Mouse (Mus musculus): ENCODE data around the gene Cdk14.
"Not testable (repeated sequence)": the region's sequence is repeated elsewhere in the genome, so short reads cannot be mapped to it uniquely, and the experiment has no call there.

Cdk14 gene

DNA sequence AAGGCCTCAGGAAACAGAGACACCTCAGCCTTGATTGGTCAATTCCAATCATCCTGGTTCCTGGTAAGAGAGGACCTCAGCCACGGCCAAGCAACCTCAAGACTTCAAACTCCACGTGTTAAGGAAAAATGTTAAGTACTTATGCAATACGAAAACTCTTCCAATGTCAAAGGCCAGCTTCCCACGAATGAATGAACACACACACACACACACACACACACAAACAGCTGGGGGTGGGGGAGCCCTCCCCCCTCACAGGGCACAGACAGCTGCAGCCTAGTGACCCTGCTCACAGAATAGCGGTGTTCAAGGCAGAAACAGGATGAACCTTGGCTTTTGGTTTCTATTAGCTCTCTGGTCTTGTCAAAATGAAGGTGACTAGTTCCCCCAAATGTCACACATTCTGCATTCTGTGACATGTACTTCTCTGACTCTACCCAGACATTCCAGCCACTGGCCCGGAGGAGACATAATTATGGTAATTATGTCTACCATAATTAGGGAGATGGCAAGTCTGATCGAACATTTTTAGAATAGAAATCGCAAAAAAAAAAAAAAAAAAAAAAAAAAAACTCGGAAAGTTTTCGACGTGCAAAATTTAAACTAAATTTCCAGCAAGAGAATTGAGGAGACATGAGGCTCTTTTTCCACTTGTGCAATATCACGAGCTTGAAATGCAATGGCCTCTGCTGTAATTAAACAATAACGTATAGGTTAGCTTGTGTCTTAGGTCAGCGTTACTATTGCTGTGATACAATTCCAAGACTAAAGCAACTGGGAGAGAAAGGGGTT lies 54.6 kb downstream of the Cdk14 start:
- no peak for DNase-seq

DNA sequence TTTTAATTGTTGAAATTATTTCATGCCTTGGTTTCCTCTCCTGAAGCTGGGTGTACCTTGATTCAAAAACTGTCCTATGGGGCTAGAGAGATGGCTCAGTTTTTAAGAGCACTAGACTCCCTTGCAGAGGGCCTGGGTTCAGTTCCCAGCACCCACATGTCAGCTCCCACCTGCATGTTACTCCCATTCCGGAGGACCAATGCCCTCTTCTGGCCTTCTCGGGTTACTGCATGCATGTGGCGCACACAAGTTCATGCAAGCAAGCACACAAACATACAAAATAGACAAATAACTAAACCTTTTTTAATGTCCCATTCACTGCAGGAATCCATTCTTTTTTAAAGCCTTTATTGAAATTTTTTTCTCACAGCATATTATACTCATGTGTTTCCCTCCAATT lies 58.4 kb downstream of the Cdk14 start:
- no peak for DNase-seq

DNA sequence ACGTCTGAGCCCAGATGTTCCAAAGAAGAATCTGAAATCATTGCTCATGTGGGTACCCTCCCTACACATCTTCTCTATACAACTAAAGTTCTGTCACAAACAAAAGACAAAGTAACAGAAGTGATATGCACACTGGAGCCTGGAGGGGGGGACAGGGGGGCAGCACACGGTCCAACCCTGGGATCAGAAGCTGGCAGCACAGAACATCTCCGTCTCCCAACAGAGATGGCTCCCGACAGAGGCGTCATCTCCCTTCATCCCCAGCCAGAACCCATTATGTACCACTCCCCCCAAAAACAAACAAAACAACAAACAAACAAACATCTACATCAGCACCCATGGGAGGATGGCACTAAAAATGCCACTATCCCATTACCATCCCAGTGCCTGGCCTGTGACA lies 59.8 kb downstream of the Cdk14 start:
- no peak for DNase-seq

DNA sequence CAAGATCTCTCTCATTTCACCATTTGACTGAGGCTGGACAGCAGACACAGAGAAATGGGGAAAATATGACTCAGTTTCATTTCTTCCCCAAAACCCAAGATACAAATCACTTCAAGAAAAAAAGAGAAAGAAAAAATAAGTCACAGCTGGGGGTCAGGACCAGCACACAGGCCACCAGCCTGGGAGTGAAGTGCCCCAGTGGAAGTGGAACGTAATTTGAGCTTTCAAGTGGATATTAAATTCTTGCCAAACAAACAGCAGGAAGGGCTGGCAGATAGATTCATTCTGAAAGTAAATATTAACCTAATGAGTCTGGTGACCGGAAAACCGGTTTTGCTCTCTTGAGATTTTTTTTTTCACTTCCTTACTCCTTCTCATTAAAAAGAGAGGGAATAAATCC lies 60.2 kb downstream of the Cdk14 start:
- no peak for DNase-seq

DNA sequence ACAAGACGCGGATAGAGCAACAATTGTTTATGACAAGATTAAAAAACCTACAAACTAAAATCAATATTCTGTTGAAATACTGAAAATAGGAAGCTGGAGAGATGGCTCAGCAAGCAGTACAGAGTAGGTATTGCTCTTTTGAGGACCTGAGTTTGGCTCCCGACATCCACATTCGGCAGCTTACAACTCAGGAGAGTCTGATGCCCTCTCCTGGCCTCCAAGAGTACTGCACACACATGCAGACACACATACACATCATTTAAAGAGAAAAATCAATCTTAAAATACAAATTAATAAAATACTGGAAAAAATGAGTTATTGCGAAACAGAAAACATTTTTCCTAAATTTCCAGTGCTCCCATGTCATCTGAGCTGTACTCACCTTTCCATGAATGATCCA lies 60.7 kb downstream of the Cdk14 start:
- no peak for DNase-seq

DNA sequence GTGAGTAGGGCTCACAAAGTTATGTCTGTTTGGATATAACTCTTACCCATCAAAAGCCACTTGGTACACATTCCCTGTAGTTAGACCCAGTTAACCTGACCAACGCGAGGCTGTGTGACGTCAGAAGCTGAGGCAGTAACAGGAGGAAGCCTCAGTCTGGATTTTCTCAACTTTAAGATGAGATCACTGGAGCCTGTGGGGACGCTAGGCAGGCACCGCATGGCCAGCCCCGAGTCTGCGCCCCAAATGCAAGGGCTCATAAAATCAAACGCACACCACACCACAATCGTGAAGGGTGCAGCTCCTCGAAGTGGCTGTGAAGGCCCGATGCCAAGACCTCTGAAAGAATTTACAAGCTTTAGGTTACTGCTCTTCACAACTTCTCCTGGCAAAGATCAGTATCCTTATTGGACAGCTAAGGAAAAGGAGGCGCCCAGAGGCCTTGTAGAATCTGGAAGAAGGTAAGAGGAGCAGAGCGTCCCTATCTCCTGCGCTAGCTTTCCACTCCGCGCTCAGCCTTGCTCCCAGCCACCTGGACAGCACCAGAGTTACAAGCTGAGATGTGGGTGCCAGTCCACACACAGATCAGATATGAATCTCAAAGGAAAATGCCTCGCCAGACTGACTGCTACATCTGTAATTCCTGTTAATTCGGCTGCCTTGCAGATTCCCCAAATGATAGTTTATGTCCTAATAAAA lies 61.9 kb downstream of the Cdk14 start:
- no peak for DNase-seq

DNA sequence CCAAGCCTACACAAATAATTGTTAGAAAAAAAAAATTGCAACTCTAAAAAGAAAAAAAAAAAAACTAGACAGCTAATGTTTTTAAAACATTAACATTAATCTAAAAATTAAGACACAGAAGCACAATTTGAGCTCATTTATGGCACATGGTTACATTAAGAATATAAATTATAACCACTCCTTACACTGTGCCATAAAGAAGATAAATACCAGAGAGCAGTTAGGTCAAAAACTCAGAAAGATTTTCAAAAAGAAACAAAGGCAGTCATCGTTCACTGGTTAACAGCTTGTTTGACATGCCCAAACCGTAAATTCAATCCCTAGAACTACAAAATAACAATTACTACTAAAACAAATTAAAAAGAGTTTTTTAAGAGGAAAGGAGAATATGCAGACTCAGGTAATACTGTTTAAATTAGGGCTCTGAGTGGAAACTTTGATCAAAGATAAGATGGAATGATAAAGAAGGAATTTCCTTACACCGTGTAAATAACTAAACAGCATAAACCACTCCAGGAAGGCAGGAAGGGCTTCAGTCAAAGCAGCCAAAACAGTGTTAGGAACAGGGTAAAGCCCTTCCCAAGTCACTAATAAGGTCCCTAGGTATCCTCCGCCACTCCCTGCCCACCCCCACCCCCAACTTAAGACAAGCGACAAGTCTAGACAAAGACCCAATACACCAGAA lies 65.3 kb downstream of the Cdk14 start:
- no peak for DNase-seq

DNA sequence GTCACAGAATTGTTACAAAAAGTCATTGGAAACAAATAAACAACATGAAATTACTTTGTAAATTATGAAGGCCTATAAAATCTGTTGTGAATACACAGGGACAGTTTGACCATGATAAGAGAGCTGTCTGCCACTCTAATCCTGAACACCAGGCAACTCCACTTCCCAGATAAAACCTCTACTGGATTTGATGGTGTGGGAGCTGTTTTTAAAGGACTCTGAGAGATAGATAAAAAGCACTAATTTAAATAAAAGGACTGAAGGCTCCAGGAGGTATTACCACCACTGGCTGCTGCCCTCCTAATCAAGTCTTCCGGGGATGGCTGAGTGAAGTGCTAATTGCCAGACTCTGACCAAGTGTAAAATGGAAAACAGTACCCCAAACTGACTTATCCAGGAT lies 66.2 kb downstream of the Cdk14 start:
- DNase-seq, result no peak

DNA sequence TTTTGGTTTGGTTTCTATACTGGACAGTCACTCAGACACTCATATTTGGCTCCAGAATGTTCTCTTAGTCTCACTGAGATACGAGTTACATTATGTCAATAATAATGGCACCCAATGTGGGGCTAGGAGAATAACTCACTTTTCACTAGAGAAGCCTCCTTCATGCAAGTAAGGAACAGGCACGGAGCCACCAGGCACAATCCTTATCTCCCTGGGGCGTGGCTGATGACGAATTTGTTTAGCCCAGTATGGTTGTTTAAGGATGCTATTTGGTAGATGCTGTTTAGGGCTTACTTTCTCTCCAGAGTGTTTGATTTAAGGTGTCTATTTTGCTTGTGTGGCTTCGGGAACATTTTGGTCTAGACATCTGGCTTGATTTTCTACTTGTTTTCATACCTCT lies 75.5 kb downstream of the Cdk14 start:
- DNase-seq, result no peak

DNA sequence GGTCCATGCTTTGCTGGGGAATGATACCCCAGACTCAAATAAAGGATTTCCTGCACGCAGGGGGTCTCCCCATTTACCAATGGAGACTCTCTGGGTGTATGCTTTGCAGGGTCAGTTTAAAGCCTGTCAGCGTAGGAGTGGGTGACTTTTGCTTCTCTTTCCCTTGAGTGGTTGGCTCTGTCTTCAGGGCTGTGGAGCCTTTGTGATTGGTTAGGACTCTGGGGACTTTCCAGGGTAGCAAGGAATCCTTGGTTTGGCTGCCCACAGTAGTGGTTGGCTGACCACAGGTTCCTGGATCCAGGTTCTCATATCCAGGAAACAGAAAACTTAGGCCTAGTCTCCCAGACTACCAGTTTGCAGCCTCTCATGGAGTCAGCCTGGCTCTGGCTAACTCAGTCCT lies 76.4 kb downstream of the Cdk14 start:
- no peak for DNase-seq

DNA sequence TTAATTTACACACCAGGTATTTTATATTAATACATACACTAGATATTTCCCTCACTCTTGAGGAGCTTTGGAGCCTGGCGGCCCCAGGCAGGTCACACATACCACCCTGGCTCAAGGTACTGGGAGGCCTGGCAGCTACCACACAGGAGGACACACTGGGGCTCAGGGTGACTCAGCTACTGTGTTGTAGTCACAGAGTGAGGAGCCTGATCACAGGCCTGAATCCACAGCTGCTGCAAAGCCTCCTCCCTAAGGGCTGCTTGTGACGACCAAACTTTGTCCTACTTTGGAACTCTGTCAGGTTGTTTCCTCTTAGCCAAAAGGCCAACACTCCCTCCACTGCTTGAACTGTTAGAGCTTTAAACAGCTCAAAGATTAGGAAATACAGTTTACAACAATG lies 76.8 kb downstream of the Cdk14 start:
- no peak for DNase-seq

DNA sequence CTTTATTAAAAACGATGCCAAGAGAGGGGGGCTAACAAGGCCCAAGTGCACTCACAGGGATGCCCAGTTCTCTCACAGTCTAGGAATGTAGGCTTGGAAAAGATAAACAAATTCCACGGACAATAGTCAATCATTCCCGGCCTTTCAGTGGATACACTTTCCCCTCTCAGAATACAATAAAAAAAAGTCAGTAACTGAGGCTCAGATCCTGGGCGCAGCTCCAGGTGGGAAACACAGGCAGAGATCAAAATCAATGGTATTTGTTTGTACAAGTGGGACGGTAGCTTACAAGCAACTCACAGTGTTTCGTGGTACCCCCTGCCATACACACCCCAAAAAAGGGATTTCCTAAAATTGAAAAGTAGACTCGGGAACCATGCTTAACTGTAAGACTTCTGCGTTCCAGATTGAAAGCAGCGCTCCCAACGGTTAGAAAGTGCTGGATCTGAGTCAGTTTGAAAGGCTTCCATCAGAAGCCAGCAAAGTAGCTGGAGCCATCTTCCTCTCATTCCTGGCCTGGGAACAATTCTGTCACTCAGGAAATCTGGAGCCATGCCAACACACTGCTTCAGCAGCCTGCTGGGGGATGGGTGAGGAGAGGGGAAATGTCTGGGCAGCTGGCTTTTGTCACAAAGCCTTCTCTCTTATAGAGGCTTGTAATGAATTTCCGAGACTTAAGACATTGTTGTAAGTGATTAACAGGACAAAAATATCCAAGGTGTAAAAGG lies 77.5 kb downstream of the Cdk14 start:
- DNase-seq, result peak; percentile 23

DNA sequence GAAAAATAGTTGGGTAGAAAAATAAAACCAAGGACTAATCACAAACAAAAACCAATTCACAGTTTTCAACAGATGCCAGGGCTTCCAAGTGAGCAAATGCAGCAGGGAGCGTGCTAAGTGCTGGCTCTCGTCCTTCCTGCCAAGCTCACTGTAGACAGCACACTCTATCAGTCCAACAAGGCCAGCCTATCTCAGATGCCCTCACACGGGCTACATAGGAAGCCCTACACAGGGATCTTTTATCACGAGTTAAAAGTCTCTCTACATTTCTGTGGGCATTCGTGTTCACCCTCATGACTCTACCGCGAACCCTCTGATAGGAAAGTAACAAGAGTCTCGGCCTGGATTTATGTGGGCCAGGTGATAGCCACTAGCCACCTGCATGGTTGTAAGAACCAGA lies 78.5 kb downstream of the Cdk14 start:
- no peak for DNase-seq

DNA sequence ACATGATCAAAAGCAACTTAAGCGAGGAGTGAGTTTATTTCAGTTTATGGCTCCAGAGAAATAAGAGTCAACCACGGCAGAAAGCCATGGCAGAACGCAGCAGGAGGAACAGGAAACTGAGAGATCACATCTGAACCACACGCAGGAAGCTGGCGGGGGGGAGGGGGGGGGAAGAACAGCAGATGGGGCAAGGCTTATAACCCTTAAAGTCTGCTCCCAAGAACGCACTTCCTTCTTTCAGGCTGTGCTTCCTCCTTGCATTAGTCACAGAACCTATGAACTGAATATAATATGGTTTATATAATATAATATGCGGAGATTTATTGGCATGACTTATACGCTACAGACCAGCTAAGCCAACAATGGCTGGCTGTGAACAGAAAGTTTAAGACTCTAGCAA lies 86.2 kb downstream of the Cdk14 start:
- DNase-seq, result no peak

DNA sequence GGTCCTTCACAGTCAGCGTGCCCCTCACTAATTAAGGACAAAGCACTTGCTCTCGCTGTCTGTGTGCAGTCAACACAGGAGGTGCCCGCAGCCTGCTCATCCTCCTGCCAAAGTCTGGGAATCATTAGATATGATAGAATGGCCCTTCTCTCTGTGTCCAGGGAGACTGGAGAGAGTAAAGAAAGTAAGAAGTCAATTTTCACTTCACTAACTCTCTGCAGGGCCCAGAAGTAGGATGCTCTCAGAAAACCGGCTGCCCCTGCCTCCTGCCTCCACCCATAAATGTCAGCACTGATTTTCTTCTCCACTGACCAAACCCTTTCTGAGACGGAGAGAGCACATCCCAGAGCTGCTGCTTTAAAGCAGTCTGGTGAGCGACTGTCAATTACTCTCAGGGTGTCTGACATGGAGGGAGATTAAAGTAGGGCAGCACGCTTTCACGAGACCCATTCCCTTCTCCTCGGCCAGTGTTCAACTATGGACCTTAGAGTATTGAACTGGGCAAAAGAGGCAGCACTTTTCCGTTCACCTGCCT lies 89.1 kb downstream of the Cdk14 start:
- no peak for DNase-seq

DNA sequence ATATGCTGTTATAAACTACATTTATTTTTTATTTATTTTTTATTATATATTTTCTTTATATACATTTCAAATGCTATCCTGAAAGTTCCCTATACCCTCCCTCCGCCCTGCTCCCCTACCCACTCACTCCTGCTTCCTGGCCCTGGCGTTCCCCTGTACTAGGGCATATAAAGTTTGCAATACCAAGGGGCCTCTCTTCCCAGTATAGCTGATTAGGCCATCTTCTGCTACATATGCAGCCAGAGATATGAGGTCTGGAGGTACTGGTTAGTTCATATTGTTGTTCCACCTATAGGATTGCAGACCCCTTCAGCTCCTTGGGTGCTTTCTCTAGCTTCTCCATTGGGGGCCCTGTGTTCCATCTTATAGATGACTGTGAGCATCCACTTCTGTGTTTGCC lies 91.1 kb downstream of the Cdk14 start:
- not testable (repeated sequence) for DNase-seq

DNA sequence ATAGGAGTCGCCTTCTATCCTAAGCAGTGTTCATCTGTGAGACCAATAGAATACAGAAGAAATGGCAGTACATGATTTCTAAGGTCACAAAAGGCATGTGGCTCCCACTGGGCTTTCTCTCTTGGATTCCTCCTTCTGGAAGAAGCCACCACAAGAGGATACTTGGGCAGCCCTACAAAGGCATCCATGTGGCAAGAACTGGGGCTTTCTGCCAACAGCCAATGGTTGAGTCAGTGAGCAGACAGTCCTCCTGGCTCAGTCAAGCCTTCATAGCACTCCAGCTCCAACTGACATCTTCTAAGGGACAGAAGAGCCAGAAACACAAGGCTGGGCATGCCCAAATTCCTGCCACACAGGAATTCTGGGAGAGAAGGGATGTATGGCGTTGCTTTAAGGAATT lies 93.4 kb downstream of the Cdk14 start:
- DNase-seq, result peak; percentile 10

DNA sequence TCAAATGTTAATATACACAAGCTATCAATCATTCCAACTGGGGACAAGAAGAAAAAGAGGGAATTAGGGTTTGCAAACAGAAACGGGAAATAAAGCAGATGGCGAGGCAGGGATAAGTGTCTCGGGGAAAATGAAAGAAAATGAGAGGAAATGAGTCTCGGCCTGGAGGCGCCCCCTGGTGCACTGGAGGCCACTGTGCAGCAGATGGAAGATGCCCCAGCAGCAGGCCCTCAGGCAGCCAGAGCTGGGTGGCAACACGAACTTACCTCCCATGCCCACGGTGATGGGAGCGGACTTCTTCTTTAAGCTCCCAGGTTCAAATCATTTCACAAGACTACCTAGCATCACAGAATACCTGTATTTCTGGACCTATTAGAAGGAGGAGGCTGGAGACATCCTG lies 97.4 kb downstream of the Cdk14 start:
- DNase-seq, result no peak

DNA sequence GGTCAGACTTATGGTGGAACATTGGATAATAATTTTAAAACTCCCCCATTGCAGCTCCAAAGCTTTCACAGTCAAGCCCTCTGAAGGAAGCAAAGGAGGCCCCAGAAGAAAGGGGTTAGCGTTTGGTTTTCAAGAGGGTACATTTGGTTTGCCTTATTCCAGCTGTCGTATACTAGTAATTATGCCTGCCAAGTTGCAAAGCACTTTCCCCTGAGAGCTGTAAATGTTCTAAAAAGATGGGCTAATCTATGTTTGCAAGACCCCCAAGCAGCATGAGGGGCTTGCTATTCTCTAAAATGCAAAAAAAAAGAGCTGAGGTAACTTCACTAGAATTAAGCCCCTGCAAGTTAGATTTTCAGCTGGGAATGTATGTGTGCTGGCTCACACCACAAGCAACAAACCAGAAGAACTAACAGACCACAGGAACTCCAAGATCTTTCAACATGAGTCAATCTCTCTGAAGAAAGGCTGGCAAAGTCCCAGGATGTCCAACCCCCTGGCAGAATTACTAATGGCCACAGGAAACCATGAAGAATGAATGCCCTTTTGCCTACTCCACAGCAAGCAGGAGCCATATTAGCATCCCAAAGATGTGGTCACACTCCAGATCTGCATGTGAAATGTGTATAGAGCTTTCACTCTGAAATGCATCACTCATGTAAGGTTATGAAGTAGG lies 99.5 kb downstream of the Cdk14 start:
- no peak for DNase-seq

DNA sequence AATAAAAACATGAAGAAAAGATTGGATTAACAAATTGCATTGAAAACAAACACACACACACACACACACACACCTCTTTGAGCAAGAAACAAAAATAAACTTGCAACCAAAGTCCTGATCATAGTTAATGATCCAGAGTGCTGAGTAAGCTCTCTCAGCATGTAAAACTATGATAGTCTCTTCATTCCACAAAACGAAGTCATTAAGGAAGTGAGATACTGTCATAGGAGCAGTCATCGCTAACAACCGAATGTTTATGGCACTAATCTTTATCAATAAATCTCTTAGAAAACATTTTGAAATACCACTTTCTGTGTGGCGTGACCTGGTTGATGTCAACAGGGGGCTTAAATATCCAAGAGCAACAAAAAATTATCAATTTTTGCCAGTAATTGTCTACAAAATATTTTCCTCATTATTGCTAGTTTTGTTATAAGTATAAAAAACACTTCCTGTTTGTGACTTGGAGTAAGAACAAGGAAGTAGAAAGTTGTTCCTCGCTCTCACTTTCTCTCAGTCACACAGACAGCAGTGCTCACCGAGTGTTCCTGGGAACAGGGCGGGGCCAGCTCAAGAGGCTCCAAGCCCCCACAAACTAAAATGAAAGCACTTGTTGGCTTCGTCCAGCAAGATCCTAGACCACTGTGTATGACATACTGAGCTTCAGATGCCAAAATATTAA lies 100.1 kb downstream of the Cdk14 start:
- no peak for DNase-seq

DNA sequence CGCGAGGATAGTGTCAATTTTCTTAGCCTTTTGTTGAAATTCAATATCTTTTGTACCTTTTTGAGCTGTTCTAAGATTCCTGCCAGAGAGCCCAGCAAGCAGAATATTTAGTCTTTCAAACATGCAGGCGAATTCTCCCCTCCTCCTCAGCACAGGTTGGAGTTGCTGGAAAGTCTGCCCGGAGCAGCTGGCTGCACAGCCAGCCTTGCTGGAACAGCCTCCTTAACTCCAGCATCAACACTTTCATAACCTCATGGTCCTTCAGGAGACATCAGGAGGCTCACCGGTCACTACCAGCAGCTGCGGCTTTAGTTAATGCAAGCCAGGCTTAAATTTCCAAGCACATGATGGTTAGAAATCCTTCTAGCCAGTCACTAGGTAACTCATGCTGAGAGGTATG lies 105.8 kb downstream of the Cdk14 start:
- no peak for DNase-seq

DNA sequence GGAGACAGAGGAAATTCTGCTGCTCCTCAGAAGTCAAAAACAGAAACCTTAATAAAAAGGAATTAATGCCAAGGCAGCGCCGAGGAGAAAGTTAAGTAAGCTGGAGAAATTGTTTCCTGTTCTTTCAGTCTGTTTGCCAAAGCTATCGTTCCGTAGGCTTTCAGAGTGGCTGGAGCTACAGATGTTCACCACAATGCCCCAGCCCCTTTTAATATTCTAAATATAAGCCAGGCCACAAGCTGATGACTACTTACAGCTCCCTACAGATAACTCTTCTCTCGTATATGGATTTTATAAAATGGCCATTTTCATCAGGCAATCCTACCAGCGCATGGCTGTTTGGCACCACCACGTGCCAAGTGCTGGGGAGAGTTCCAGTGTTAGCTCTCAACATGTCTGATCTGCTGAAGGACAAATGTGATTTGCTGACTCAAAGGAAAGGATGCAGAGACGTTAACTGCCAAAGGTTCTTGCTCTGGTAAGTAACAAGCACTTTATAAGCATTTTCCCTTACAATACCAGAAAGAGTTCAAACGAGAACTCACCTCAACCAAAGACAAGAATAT lies 106.8 kb downstream of the Cdk14 start:
- no peak for DNase-seq

Measured in cerebellum, adult 9-11 months (tissue).